Mouse (Mus musculus): ENCODE measurements around the gene Gm9736.
"Not testable (repeated sequence)": the region's sequence is repeated elsewhere in the genome, so short reads cannot be mapped to it uniquely, and the experiment has no call there.

DNA sequence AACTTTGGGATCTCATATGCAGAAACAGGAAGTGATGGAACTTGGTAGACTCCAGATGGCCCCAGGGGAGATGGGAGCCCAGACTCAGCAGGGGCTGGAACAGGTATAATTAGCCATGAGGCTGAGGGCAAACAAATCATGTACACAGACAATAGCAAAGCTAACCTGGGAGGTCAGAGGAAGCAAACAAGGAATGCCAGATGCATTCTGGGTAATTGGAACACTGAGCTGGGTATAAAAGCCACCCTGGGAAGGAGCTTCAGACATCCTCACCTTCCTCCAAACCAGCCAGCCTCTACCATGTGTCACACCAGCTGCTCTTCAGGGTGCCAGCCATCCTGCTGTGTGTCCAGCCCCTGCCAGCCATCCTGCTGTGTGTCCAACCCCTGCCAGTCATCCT is 40.0 kb downstream of the Gm9736 start, which contains the start of gene Gm10024:
- TF ChIP-seq GABPA (IDR thresholded peaks at IDR 0.05; ENCODE audit: insufficient replicate concordance, low read depth, low read length); TCF12 (IDR thresholded peaks at IDR 0.05; ENCODE audit: low read depth, low read length); MYC (IDR thresholded peaks at IDR 0.05; ENCODE audit: low read depth, low read length); CTCF (conservative IDR thresholded peaks at IDR 0.05 in 1 of 2, IDR thresholded peaks at IDR 0.05 in 1 of 2; ENCODE audit: low read depth in 2 of 2, low read length in 2 of 2); EP300 (IDR thresholded peaks at IDR 0.05; ENCODE audit: low read length); MEF2A (IDR thresholded peaks at IDR 0.05; ENCODE audit: borderline replicate concordance, low read depth, low read length); NELFE (IDR thresholded peaks at IDR 0.05; ENCODE audit: low read depth, low read length); E2F4 (IDR thresholded peaks at IDR 0.05; ENCODE audit: insufficient replicate concordance, low read depth, low read length); CHD1 (IDR thresholded peaks at IDR 0.05; ENCODE audit: low read depth, low read length); POLR2A (IDR thresholded peaks at IDR 0.05; ENCODE audit: low read depth, low read length): not testable (repeated sequence)
